Mouse (Mus musculus): ENCODE measurements at regions not wholly inside any gene's neighbourhood (a gene's known extent, or its start where the extent isn't known, plus 50 kb on each side); places are given as distances from the start of the nearest gene placed in this dataset.

DNA sequence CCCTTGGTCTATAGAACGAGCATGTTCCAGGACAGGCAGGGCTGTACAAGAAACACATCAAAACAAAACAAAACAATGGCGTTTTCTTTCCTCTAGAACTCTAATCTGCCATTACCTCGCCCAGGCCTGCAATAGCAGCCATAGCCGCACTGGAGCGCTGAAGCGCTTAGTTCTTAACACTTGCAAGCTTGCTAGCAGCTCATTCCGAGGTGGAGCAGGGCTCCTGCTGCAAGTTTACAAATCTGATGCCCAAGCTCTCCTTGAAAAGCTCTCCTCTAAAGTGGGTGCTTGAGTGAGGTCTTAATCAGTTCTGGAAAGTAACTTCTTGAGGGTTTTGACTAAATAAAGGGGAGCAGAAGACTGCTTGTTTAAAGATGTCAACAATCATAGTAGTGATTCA, 127.2 kb upstream of the Gm9833 start:
- Histone ChIP-seq H3K4me3 (ENCODE audit: insufficient read depth, low read depth, low read length) (no peak overlapping the region), H3K27ac (replicated peaks; ENCODE audit: insufficient read depth, low read depth, low read length) (no peak overlapping the region), H3K9ac (ENCODE audit: low read depth, low read length) (no peak overlapping the region), H3K36me3 (ENCODE audit: control insufficient read depth, insufficient read depth, low read length) (no peaks in the 10 kb centered on the region), H3K79me2 (ENCODE audit: control insufficient read depth, insufficient read depth, low read length) (no peaks in the 10 kb centered on the region), H3K4me1 (ENCODE audit: control insufficient read depth, insufficient read depth, low read length) (no peaks in the 10 kb centered on the region), H3K27me3 (ENCODE audit: control insufficient read depth, insufficient read depth, low read length) (no peaks in the 10 kb centered on the region)
- TF ChIP-seq POLR2A (IDR thresholded peaks at IDR 0.05; ENCODE audit: extremely low read depth, insufficient read depth, low read length), result no peak
- TF ChIP-seq CTCF (IDR thresholded peaks at IDR 0.05; ENCODE audit: low read depth, low read length), result peak; percentile 37
- WGBS, result 73% methylated on average over 7 of the region's 7 CpGs
- no peak for DNase-seq (ENCODE audit: extremely low read depth, low read depth, low spot score)

All from liver, adult 2 months (tissue).